Mouse (Mus musculus): ENCODE data around the gene Sdk1.

Sdk1 gene

GRCm38 (mm10) chr5:141768761-141769515 lies 527.6 kb downstream of the Sdk1 start:
- no peak for DNase-seq (ENCODE audit: low read depth, low spot score)

- DNase-seq (ENCODE audit: low read depth, low spot score) = no peak
These were observed 530.2 kb downstream of the Sdk1 start for GRCm38 (mm10) chr5:141771516-141771915.

GRCm38 (mm10) chr5:141778231-141778630 lies 536.9 kb downstream of the Sdk1 start:
- DNase-seq (ENCODE audit: low read depth, low spot score) = no peak

GRCm38 (mm10) chr5:141781142-141781541 lies 539.9 kb downstream of the Sdk1 start:
- DNase-seq (ENCODE audit: low read depth, low spot score) = no peak

GRCm38 (mm10) chr5:141782330-141782729 lies 541.0 kb downstream of the Sdk1 start:
- no peak for DNase-seq (ENCODE audit: low read depth, low spot score)

GRCm38 (mm10) chr5:141783516-141783915 lies 542.2 kb downstream of the Sdk1 start:
- no peak for DNase-seq (ENCODE audit: low read depth, low spot score)

GRCm38 (mm10) chr5:141793926-141794325 lies 552.6 kb downstream of the Sdk1 start:
- DNase-seq (ENCODE audit: low read depth, low spot score) = no peak

- DNase-seq (ENCODE audit: low read depth, low spot score) = no peak
These were observed 582.6 kb downstream of the Sdk1 start for GRCm38 (mm10) chr5:141823823-141824330.

GRCm38 (mm10) chr5:141824739-141825379 lies 583.6 kb downstream of the Sdk1 start:
- DNase-seq (ENCODE audit: low read depth, low spot score) = no peak

GRCm38 (mm10) chr5:141835566-141835965 lies 594.3 kb downstream of the Sdk1 start:
- DNase-seq (ENCODE audit: low read depth, low spot score) = no peak

GRCm38 (mm10) chr5:141836892-141837455 lies 595.7 kb downstream of the Sdk1 start:
- no peak for DNase-seq (ENCODE audit: low read depth, low spot score)

GRCm38 (mm10) chr5:141844701-141845100 lies 603.4 kb downstream of the Sdk1 start:
- DNase-seq (ENCODE audit: low read depth, low spot score) = no peak

GRCm38 (mm10) chr5:141847686-141848085 lies 606.4 kb downstream of the Sdk1 start:
- DNase-seq (ENCODE audit: low read depth, low spot score) = no peak

- no peak for DNase-seq (ENCODE audit: low read depth, low spot score)
These were observed 610.9 kb downstream of the Sdk1 start for GRCm38 (mm10) chr5:141852175-141852574.

GRCm38 (mm10) chr5:141856447-141856846 lies 615.2 kb downstream of the Sdk1 start:
- DNase-seq (ENCODE audit: low read depth, low spot score) = no peak

- no peak for DNase-seq (ENCODE audit: low read depth, low spot score)
These were observed 616.5 kb downstream of the Sdk1 start for GRCm38 (mm10) chr5:141857781-141858180.

GRCm38 (mm10) chr5:141858406-141859160 lies 617.3 kb downstream of the Sdk1 start:
- no peak for DNase-seq (ENCODE audit: low read depth, low spot score)

GRCm38 (mm10) chr5:141866042-141866441 lies 624.8 kb downstream of the Sdk1 start:
- DNase-seq (ENCODE audit: low read depth, low spot score) = no peak

GRCm38 (mm10) chr5:141873751-141874150 lies 632.5 kb downstream of the Sdk1 start:
- no peak for DNase-seq (ENCODE audit: low read depth, low spot score)

- no peak for DNase-seq (ENCODE audit: low read depth, low spot score)
These were observed 639.4 kb downstream of the Sdk1 start for GRCm38 (mm10) chr5:141880661-141881060.

GRCm38 (mm10) chr5:141884111-141884647 lies 642.9 kb downstream of the Sdk1 start:
- DNase-seq (ENCODE audit: low read depth, low spot score) = no peak

GRCm38 (mm10) chr5:141886006-141886405 lies 644.7 kb downstream of the Sdk1 start:
- no peak for DNase-seq (ENCODE audit: low read depth, low spot score)
